Mouse (Mus musculus): ENCODE data around the gene Ushbp1.

Gene Ushbp1

DNA sequence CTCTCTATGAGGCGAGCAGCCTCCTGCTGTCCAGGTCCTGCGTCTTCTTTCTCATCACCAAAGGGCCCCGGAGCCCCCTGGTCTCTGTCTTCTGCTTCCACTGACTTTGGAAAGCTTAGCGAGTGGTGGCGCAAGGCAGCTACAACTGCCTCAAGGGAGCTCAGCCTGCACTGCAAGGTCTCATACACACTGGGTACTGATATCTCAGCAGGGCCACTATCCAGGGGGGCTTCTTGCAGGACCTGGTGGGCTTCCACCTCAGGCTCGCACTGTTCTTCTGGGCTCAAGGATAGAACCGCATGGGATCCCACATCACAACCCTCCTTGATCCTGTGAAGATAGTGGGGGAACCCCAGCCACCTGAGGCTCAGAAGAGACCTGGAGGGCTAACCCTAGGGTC, 1.1 kb downstream of the Ushbp1 start:
- DNase-seq (ENCODE audit: low spot score in 2 of 2): no peak

- DNase-seq (ENCODE audit: low spot score in 2 of 2): no peak
Observed at GRCm38 (mm10) chr8:71392871-71393270, 2.7 kb downstream of the Ushbp1 start.

DNA sequence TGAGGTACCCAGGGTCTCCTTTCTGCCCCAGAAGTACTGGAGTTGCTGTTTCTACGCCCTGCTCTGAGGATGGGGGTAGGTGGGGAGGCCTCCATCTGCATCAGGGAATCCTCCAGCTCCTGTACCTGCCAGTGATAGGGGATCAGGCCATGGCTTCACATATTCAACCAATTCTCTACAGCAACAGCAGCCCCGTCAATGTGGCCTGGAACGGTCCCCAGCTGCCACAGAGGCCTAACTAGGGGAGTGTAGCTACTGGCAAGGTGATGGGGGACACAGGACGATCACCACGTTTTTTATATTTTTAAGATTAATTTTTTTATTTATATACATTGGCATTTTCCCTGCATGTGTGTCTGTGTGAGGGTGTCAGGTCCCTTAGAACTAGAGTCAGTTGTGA, 3.2 kb downstream of the Ushbp1 start:
- DNase-seq (ENCODE audit: low spot score in 2 of 2): no peak

- no peak for DNase-seq (ENCODE audit: low spot score in 2 of 2)
Observed at GRCm38 (mm10) chr8:71391696-71392095, 3.9 kb downstream of the Ushbp1 start.

DNA sequence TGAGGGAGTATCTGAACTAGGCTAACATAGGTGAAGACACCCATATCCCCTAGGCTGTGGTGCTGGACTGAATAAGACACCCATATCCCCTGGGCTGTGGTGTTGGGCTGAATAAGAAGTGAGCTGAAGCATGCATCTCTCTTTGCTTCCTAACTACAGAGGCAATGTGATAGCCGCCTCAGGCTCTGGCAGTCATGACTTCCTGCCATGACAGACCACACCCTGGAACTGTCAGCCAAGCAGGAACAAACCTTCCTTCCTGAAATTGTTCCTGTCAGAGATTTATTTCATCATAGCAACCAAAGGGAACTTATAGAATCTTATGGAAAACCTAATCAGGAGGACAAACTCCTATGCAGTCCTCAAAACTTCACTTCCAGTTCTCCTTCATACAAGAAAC, 7.3 kb downstream of the Ushbp1 start:
- DNase-seq (ENCODE audit: low spot score in 2 of 2): no peak

- no peak for DNase-seq (ENCODE audit: low spot score in 2 of 2)
Observed at GRCm38 (mm10) chr8:71385212-71385835, 10.3 kb downstream of the Ushbp1 start.

GRCm38 (mm10) chr8:71383860-71384259, 11.7 kb downstream of the Ushbp1 start:
- no peak for DNase-seq (ENCODE audit: low spot score in 2 of 2)

- no peak for DNase-seq (ENCODE audit: low spot score in 2 of 2)
Observed at GRCm38 (mm10) chr8:71383396-71383795, 12.2 kb downstream of the Ushbp1 start.

GRCm38 (mm10) chr8:71381971-71382961, 13.3 kb downstream of the Ushbp1 start:
- DNase-seq (ENCODE audit: low spot score in 2 of 2): peak; percentile 88 to 91

GRCm38 (mm10) chr8:71381421-71381970, 14.1 kb downstream of the Ushbp1 start, which contains the start of gene Nr2f6:
TSS of gene Nr2f6 (minus strand) at chr8:71381960.
- DNase-seq (ENCODE audit: low spot score in 2 of 2): peak; percentile 76 to 81

GRCm38 (mm10) chr8:71380178-71381171, 15.1 kb downstream of the Ushbp1 start:
- DNase-seq (ENCODE audit: low spot score in 2 of 2): no peak

DNA sequence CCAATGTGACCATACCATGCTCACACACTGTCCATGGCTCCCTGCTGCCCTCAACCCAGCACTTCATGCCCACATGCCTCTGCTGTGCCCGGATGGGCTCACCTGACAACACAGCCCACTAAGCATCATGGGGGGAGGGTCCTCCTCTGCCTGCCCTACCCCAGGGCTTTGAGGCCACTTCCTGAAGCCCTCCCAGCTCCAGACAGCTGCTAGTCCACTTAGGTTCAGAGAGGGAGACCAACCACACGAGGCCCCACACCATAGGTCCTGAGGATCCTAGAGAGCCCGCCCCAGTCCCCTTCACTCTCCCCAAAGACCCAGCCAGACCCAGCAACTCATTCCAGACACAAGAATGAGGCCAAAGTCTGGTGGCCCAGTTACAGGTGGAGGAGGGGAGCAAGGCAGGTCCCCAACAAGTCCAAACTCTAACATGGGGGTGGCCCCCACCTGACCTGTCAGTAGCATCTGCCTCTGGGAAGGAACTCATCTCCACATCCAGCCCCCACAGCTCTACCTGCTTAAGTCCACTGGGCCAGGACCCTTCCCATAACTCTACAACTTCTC, 16.0 kb downstream of the Ushbp1 start:
- no peak for DNase-seq (ENCODE audit: low spot score in 2 of 2)

- DNase-seq (ENCODE audit: low spot score in 2 of 2): no peak
Observed at GRCm38 (mm10) chr8:71379008-71379407, 16.6 kb downstream of the Ushbp1 start.

- DNase-seq (ENCODE audit: low spot score in 2 of 2): no peak
Observed at GRCm38 (mm10) chr8:71376423-71377030, 19.1 kb downstream of the Ushbp1 start.

GRCm38 (mm10) chr8:71375581-71376422, 19.8 kb downstream of the Ushbp1 start:
- peak in 1 of 2 experiments; percentile 52 for DNase-seq (ENCODE audit: low spot score in 2 of 2)

- no peak for DNase-seq (ENCODE audit: low spot score in 2 of 2)
Observed at GRCm38 (mm10) chr8:71374616-71375206, 20.9 kb downstream of the Ushbp1 start.

- no peak for DNase-seq (ENCODE audit: low spot score in 2 of 2)
Observed at GRCm38 (mm10) chr8:71373000-71373399, 22.6 kb downstream of the Ushbp1 start.

DNA sequence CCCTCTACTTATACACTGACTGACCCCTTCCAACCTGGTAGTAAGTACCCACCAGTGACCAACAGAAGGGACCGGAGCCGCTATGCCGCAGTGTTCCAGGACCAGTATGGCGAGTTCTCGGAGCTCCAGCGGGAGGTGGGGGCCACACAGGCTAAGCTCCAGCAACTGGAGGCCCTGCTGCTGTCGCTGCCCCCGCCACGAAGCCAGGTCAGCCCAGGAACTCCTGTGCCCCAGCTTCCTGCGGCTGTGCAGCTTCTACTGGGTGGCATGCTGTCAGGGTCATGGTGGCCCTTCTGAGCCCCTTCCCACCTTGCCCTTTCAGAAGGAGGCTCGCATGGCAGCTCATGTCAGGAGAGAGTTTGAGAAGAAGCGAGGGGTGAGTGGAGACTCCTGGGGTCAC, 23.2 kb downstream of the Ushbp1 start:
- no peak for DNase-seq (ENCODE audit: low spot score in 2 of 2)

GRCm38 (mm10) chr8:71371236-71371848, 24.3 kb downstream of the Ushbp1 start, which contains the start of gene Ocel1:
TSS of gene Ocel1 (plus strand) at chr8:71371298.
- peak; percentile 96 for DNase-seq (ENCODE audit: low spot score in 2 of 2)
